Mouse (Mus musculus) right cerebral cortex, adult 18-20 months (tissue): ENCODE results near the gene Hdac9.
A peak's percentile ranks its signal among the peaks of the same experiment; 100 is the strongest.

Source experiments
- DNase-seq: peaks from one replicate; pipeline ENCODE4 v3.0.0; 2022; ENCODE audit warnings: mixed read lengths

The Hdac9 gene

DNA sequence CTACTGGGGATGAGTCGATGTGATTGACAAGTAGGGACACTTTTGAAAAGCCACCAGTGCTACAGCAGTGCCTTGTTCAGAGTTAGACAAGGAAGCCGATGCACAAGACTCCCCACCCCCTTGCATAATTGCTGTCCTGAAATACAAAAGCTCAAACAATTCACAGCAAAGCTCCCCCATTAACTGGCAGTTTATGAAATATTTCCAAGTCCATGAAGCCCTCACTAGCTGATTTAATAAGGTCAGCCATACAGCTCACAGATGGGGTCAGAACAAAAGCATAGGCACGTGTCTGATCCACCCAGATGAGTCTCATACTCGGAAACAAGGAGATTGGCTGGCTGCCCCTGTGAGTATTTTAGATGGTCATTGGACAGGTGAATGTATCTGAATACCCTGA lies 228.0 kb downstream of the Hdac9 start:
- no peak for DNase-seq

DNA sequence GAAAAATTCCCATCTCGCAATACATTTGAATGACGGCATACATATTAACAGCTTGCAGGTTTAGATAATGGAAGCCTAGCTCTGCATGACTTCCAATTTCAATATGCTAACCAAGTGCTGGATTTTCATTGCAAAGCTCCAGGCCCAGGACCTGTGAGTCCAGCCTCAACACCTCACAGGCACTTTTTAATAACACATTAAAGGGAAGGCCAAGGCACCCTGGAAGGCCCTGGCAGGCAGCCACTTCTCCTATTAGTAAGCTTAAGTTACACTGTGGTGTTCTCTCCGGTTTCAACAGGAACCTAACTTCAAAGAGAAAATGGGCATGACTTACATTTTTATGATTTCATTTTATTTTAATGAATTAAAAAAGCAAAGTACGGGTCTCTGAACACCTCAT lies 233.5 kb downstream of the Hdac9 start:
- DNase-seq, result no peak

DNA sequence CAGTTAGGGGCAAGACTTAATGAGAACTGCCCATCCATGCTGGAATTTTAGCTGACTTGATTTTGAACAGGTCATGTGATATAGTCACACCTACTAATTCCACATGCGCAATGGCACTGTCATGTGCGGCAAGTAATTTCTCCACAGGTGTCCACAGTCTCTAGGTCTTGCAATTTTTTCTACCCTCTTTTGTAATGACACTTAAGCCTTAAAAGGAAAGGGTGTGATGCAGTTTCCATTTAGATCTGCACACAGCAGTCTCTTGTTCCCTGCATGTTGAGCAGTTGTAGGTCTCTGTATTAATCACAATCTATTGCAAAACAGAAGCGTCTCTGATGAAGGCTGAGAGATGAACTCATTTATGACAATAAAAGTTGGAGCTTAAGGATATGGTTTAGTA lies 234.2 kb downstream of the Hdac9 start:
- no peak for DNase-seq

DNA sequence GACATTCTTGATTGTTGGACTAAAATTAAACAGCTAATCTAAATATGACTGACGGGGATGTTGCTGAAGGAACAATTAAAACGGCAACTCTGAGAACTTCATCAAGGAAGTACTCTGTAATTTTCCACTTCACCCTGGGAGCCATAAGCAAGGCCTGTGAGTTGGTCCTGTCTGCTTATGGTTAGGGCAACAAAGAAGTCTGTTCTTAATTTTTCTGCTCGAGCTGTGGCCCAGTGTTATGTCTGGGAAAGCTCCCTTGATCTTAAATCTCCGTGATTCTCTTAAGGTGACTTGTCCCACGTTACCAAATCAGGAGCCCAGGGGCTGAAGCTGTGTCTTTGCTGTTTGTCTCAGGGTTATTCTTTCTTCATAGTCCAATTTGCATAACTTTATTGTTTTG lies 236.3 kb downstream of the Hdac9 start:
- DNase-seq, result no peak

DNA sequence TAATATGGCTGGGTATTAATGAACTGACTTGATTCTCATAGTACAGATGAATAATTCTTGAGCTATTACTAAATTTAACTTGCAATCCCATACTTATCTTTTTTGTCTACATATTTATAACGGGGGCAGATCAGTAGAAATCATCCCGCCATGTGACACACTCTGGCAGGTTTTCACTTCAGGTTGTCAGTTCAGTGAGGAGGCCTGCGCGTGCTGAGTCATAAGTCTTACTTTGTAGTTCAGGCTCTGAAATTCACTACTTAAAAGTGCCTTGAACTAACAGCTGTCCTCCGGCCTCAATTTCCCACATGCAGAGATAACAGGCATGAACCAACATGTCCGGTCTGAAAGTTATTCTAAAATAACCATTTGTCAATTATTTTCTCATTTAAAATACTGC lies 239.8 kb downstream of the Hdac9 start:
- DNase-seq, result no peak

DNA sequence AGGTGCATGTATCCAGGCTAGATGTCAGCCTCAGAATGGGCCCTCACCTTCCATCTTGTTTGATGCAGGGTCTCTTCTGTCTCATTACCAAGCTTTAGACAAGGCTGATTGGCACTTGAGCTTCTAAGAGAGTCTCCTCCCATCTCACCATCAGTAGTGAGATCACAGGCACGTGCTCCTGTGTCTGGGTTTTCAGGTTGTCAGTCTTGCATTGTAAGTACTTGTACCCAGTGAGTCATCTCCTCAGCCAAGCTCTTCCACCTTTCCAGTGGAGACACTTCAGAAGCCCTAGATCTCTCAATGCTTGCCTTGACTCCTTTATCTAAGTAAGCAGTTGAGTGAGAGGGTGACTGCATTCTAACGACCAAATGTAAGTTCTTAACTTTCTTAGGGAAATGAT lies 242.7 kb downstream of the Hdac9 start:
- DNase-seq, result no peak

DNA sequence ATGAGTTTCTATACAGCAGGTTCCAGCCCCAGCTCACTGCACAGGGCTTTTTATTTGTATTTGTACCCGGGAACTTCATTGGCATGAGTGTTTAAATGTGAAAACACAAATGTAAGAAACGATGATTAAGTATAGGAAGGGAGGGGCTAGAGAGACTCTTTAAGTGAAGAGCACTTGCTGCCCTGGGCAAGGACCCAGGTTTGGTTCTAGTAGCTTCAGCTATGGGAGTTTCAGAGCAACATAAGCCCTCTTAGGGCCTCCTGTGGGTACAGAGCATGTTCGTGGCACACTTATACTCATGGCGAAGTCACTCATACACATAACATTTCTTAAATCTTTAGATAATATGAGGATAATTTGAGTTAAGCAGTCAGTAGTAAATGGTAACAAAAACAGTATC lies 243.4 kb downstream of the Hdac9 start:
- DNase-seq, result no peak

DNA sequence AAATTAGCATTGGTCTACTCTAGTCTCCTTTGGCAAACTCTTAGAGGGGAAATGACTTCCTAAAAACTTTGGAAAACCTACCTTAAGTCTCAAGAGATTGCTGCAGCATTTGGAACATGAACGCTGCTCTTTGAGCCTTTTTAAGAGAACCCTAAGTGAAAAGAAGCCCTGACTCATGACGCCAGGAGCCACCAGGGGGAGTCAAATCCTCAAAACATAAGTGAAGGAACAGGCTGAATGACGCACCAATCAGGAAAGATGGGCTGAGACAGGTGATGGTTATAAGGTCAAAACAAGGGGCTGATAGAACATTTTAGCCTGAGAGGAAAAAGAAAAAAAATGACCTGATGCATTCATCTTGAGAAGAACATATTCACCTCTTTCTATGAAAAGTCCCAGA lies 252.1 kb downstream of the Hdac9 start:
- peak; percentile 75 for DNase-seq

DNA sequence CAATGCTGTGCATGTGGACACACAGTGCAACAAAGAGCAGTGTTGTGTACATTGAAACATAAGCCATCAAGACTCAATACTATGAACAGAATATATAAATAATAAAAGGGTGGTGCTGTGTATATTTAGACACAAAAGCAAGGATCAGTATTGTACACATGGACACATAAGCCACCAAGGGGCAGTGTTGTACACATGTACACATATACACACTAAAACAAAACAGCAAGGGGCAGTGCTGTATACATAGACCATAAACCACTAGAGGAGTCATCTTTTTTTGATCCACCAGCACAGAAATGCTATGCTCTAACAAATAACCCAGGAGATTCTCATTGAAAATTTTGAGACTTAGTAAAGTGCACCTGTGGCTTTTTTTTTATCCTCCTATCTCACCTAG lies 255.5 kb downstream of the Hdac9 start:
- DNase-seq, result no peak

DNA sequence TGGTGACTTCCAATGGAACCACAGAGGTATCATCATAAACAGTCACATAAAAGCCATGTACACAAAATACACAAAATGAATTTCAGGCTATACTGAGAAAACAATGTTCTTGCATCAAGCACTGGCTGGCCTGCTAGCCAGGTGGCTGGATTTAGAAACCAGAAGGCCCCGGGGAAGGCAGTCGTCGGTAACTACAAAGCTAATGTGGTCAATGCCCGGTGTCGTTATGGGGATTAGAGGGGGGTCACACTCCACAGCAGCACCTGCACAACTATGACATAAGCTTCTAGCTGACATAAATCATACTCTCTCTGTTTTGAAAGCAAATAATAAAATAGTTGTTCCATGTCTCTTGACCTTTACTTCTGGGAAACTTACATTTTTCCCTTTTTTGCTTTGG lies 256.9 kb downstream of the Hdac9 start:
- no peak for DNase-seq

DNA sequence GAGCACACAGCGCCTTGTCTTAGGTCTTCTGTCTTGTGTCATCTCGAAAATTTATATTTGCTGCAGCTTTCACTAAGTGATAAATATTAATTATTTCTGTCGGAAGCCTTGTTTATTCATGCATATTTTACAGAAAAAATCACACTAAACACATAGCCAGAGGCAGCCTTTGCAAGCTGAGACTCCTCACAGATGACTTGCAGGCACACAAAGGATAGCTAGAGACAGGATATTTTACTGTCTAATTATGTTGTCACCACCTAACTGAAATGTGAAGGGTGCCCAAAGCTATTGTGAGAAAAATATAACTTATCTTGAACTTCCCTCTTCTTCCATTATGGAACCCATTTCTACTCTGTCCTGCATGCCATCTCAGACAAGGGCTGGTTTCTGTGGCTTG lies 258.3 kb downstream of the Hdac9 start:
- DNase-seq, result no peak

DNA sequence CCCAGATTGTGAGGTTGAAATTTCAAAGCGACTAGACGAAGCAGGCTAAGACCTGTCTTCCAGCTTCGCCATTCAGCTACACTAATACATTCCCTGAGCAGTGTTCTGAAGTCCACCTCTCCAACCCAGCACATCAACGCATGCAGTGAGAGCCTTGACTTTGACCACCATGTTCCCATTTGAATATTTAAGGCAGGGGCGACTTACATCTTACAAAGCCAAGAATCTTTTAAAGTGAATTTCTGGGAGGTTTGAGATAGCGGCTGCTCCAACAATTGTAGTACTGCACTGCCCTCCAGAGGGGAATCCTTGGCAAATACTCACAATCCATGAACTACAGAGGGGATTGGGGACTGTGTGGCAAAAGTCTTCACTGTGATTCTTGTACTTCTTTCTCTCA lies 258.8 kb downstream of the Hdac9 start:
- peak; percentile 58 for DNase-seq

DNA sequence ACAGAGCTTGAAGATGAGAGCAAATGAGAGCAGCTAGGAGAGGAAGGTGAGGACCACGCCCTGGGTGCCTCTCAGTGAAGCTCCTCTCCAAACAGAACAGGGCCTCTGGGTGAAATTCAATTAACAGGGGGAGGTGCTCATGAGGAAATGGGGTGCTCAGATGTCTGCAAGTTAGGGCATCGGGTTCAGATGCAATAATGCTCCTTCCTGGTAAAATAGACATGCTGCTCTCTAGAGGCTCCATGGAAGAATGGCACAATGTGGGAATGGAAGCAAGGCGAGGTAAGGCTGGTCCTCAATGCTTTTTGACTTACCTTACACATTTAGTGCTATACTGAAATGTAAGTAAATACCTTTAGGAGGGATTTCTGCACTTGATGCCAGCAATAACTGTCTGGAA lies 263.3 kb downstream of the Hdac9 start:
- no peak for DNase-seq

DNA sequence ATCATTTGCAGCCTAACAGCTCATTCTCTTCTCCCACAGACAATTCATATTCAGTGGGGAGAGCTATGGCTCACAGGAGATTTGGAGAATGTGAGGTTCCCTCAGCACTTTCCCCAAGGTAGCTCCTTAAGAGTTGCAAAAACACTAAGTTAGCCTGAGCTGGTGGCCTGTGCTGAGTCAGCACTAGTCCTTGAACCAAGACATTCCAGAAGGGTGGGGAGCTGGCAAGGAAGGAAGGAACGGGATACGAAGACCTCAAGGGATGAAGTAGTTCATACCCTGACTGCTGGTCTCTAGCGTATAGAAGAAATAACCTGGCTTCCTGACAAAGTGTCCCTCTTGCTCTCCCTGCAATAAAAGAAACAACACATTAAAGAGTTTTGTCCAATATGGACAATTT lies 268.1 kb downstream of the Hdac9 start:
- DNase-seq, result no peak

DNA sequence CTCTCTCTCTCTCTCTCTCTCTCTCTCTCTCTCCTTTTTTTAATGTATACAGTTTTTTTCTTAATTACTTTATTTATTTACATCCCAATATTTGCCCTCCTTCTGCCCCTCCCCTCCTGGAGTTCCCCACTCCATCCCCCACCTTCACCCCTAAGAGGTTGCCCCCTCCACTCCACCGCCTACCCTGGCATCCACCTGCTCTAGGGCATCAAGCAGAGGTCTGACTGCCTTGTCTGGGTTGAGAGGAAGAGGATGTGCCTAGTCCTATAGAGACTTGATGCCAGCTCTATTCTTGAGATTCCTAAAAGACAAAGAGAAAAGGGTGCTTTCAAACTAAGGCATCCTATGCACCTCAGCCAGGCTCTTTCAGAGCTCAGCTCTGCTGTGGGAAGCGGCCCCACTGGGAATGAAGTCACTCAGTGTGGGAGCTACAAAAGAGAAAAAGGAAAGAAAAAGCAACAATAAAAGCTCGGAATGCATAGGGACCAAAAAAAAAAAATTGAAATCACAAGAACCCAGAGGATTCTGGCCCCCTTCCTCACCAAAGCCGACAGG lies 275.1 kb downstream of the Hdac9 start:
- peak; percentile 15 for DNase-seq

DNA sequence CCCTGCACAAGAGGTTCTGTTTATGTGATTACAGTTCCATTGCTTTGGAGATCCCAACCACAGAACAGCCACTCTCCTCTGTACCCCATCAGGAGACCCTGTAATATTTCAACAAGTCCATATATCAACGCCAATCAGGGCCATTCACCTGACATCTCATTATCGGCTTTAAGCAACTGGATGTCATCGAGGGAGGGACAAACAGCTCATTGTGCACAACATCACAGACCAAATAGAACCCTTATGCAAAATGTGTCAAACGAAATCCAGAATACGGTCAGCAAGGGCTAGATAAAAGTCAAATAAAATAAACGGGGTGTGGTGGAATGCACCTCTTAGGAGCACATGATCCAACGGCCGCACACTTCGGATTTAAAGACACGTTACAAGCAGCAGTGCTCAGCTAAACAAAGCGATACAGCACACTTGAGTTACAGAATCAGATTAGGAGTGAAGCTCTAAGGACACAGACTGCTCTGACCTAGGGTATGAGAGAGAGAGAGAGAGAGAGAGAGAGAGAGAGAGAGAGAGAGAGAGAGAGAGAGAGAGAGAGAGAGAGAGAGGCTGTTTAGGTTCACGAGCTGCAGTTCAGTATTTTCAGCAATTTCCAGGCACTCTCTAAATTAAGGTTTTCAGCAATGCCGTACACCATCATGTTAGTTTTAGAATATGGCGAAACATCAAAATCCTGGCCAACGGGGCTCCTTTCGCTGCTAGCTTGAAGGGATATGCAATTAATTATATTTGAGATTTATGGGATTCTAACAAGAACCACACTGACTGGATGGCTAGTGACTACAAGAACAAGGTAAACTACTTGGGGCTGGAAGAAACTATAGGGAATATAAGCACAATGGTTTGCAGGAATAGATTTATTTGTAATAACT lies 279.4 kb downstream of the Hdac9 start:
- no peak for DNase-seq

DNA sequence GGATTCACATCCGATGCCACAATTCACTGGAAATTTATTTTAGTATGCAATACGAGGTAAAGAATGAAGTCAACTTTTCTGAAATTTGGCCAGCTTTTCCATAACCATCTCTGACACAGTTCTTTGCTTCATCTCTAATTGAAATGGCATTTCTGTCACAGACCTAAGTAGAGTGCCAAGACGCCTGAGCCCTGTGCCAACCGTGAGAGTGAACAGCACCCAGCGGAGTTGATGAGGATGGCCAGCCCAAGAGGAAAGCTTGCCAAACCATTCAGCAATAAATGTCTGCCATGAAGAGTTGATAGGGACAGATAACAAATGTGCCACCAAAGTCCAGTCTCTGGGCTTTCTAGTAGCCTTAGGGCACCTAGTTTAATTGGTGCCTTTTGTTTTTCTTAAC lies 297.8 kb downstream of the Hdac9 start:
- no peak for DNase-seq

DNA sequence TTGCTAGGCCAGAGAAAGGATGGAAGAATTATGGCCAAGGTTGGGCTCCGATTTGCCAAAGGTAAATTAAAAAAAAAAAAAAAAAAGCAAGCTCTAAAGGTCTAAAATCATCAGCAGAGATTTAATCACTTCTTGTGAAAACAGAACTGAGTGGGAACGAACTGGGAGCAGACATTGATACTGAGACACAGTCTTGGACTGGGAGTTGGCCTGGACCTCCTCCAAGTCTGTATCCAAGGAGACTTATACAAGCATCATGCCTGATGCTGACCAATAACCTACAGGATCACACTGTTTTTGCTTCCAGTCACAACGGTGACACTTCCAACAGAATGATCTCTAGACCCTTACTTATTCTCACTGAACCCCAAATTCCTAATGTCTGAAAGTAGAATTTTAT lies 298.6 kb downstream of the Hdac9 start:
- no peak for DNase-seq

DNA sequence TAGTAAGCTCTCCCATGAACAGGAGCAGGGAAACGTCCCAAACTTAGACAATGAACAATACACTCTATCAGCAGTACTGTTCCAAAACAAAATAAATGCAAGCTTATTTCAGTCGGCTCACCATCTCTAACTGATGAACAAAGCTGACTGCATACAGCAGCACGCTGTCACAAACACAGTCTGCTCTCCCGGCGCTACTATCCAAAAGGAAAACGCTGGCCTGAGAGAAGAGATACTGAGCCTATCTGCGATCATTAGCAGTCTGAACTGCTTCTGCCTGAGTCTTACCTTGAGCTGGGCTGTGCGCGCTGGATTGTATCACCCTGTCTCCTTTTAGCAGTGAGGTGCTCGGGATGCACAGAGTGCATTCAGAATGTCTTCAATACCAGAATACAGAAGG lies 299.1 kb downstream of the Hdac9 start:
- DNase-seq, result no peak

DNA sequence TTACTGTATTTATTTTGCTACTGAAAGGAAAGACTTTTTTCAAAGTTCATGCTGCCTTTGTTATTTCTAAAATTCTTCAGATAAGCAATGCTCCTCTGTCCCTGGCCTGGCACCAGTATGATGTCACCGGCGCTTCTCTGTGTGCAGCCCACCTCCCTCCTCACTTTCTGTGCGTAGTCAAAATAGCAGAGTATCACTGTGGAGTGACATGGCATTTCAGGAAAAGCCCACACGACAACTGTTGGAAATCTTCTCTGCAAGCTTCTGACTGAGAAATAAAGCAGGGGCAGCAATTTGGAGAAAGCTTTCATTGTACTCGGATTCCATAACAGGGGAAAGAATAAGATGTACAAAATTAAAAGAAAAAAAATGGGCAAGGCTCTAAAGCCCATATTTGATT lies 302.1 kb downstream of the Hdac9 start:
- no peak for DNase-seq

DNA sequence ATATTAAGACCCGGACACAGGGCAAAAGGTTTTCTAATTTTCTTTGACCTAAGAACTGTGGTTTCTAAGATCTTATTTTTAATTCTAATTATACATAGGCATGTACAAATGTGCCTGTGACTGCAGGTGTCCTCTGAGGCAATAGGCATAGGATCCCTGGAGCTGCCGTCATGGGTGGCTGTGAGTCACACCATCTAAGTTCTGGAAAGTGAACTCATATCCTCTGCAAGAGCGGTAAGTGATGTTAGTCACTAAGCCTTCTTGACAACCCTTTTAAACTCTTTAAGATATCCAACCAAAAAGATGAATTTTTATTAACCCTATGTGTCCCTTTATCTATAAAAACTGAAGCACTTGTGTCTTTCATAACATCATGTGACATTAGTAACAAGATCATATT lies 304.4 kb downstream of the Hdac9 start:
- DNase-seq, result no peak

DNA sequence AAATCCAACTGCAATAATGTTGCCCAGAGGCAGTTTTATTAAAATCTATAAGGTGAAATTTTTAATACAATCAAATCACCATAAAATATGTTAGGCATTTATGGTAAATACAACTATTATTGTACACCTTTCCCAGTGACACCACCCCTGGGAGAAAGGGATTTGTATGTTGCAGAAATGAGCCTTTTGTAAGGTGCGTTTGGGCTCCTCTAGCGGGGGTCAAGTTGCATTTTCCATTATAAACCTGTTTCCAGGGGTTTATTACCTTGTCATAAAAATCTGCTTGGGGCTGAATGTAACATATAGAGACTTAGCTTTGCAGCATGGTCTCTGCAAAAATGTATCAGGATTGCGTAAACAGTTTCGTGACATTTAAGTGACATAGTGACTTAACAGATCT lies 312.4 kb downstream of the Hdac9 start:
- DNase-seq, result no peak

DNA sequence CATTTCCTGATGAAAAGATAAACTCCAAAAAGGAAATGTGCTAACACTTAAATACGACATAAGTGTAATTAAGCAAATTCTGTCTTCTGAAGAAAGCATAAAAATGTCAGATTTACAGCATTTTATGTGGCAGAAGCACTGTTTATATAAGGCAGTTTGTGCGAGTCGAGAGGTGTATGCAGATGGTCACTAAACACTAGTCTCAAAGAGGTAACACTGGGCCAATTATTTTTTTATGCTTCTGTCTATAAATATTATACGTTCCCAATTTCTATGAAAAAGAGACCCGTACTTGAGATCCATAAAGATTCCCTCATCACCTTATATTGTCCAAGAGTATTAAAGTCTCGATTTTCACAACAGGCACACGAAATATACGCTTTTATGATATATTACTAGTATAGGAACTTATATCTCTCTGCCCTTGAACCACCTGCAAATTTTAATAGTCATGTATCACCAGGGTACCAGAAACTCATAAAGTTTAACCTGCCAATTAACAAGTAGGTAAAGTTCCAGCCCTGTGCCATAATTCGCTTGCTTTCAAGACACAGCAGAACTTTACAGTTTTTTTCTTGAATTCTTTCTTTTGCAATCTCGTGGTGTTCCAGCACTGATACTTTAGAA lies 322.6 kb downstream of the Hdac9 start:
- DNase-seq, result no peak

DNA sequence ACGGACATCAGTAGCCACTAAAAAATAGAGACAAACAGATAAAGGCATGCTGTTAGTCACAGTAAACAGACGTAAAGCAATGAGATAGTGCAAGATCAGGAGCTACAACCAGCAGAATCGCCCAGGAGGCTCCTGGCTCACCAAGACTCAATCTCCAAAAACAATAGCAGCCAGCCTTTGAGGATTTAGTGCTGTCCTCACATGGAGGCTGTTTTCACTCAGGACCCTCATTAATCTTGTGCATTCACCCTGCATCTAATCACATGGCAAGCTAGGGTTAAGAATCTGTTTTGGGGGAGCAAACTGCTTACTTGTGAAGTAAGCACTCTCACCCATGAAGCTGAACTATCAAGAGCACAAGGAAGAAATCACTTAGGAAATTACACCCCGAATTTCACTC lies 329.7 kb downstream of the Hdac9 start:
- DNase-seq, result no peak

DNA sequence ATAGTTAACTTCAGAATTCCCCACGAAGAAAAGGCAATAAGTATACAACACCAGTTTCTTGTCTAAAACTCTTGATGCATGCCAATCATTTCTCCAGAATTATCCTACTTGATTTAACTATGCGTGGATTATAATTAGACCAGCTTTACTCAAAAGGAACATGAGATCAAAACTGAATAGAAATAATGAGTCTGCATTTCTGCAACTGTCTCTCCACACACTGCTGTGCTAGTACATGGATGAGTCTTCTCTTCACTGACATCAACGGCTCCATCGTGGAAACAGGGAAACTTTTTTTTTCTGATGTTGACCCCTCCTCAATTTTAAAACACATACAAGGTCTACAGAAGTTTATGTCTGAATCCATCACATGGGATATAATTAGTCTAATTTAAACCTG lies 334.4 kb downstream of the Hdac9 start:
- DNase-seq, result no peak
